Mouse (Mus musculus) hindbrain, embryonic 10.5 days (tissue): ENCODE data around the gene Cfap65. TPM values are rescaled to one million over a fixed set of nuclear protein-coding genes. Genes with fewer than 3 reads are reported as not detected.

Source experiments
- DNase-seq: peaks from one replicate; pipeline ENCODE4 v3.0.0-alpha.2; 2017; ENCODE audit warnings: low spot score
- H3K27ac ChIP-seq: fragments of 300-500 bp; sonication (generic); 2 replicates; pipeline ENCODE4 v1.5.1; 2016; ENCODE audit warnings: mild to moderate bottlenecking, moderate library complexity
- H3K27me3 ChIP-seq: fragments of 300-500 bp; sonication (generic); 2 replicates; pipeline ENCODE4 v1.6.1; 2016; ENCODE audit warnings: mild to moderate bottlenecking; ENCODE audit not compliant: poor library complexity, insufficient read depth, severe bottlenecking
- H3K36me3 ChIP-seq: fragments of 300-500 bp; sonication (generic); 2 replicates; pipeline ENCODE4 v1.6.1; 2016; ENCODE audit warnings: mild to moderate bottlenecking, moderate library complexity
- H3K4me1 ChIP-seq: fragments of 300-500 bp; sonication (generic); replicated peaks from 2 replicates; pipeline ENCODE4 v1.6.1; 2016; ENCODE audit warnings: mild to moderate bottlenecking
- H3K4me3 ChIP-seq: fragments of 300-500 bp; sonication (generic); 2 replicates; pipeline ENCODE4 v1.5.1; 2016; ENCODE audit warnings: mild to moderate bottlenecking, moderate library complexity
- H3K9me3 ChIP-seq: fragments of 300-500 bp; sonication (generic); 2 replicates; pipeline ENCODE4 v1.6.1; 2016; ENCODE audit warnings: mild to moderate bottlenecking, moderate library complexity
- WGBS: fragments of 180-500 bp; shearing (Covaris S2); methylation state at CpG from one replicate; pipeline ENCODE4 v1.1.7; 2016; 5-methylcytosine and 5-hydroxymethylcytosine counted together
- microRNA counts: library from miRNA; unstranded; fragments of <30 nt; microRNA quantifications from one replicate; lab custom pipeline; 2017
- polyA plus RNA-seq: library from polyadenylated mRNA; unstranded; fragments of >200 nt; fragmentation: Nextera tagmentation; extraction: Ambion mirVana; gene quantifications from 2 replicates; pipeline ENCODE4 v1.2.1, GENCODE M21; 2016

Gene Cfap65
- polyA plus RNA-seq, 1 experiment from 2014 or later: 1.7 TPM

- H3K27ac ChIP-seq: peak overlapping the region; percentile 94; the same call in 1 of the 2 replicates
- DNase-seq: peak; percentile 17
- H3K27me3 ChIP-seq: peaks cover 84% of the 10 kb centered on the region
- H3K4me3 ChIP-seq: peak overlapping the region; percentile 82
- H3K9me3 ChIP-seq: no peaks in the 10 kb centered on the region
- H3K4me1 ChIP-seq: peaks cover 77% of the 10 kb centered on the region
- WGBS: 2% methylated on average over 20 of the region's 20 CpGs
- no peaks in the 10 kb centered on the region for H3K36me3 ChIP-seq
Measured at GRCm38 (mm10) chr1:74857201-74857600, 78.2 kb downstream of the Cfap65 start.

GRCm38 (mm10) chr1:74856791-74857190 lies 78.6 kb downstream of the Cfap65 start:
- Histone ChIP-seq H3K27ac (peak overlapping the region; percentile 94), H3K4me3 (peak overlapping the region; percentile 82), H3K27me3 (peaks cover 88% of the 10 kb centered on the region), H3K9me3 (no peaks in the 10 kb centered on the region), H3K4me1 (peaks cover 82% of the 10 kb centered on the region), H3K36me3 (no peaks in the 10 kb centered on the region)
- under 1% methylated on average over 7 of the region's 7 CpGs for WGBS
- DNase-seq: peak; percentile 13

- H3K27me3 ChIP-seq: peaks cover 92% of the 10 kb centered on the region
- H3K9me3 ChIP-seq: no peaks in the 10 kb centered on the region
- 3% methylated on average over 11 of the region's 11 CpGs for WGBS
- H3K27ac ChIP-seq: peak overlapping the region; percentile 94
- DNase-seq: no peak
- H3K4me1 ChIP-seq: peaks cover 86% of the 10 kb centered on the region
- H3K36me3 ChIP-seq: no peaks in the 10 kb centered on the region
- peak overlapping the region; percentile 82 for H3K4me3 ChIP-seq
Measured at GRCm38 (mm10) chr1:74856439-74856720, 79.0 kb downstream of the Cfap65 start.

GRCm38 (mm10) chr1:74855651-74856438 lies 79.6 kb downstream of the Cfap65 start:
- Histone ChIP-seq H3K27me3 (peaks cover 97% of the 10 kb centered on the region), H3K27ac (peak overlapping the region; percentile 94), H3K4me1 (peaks cover 91% of the 10 kb centered on the region), H3K4me3 (peak overlapping the region; percentile 82), H3K36me3 (no peaks in the 10 kb centered on the region), H3K9me3 (no peaks in the 10 kb centered on the region)
- WGBS: under 1% methylated on average over 74 of the region's 74 CpGs
- DNase-seq: peak; percentile 57

GRCm38 (mm10) chr1:74855156-74855555 lies 80.2 kb downstream of the Cfap65 start:
- DNase-seq: no peak

GRCm38 (mm10) chr1:74854306-74855056 lies 80.9 kb downstream of the Cfap65 start, which contains the start of gene Cdk5r2:
TSS of gene Cdk5r2 (plus strand) at chr1:74854934.
- H3K9me3 ChIP-seq: no peaks in the 10 kb centered on the region
- H3K4me1 ChIP-seq: peaks cover 94% of the 10 kb centered on the region
- H3K36me3 ChIP-seq: no peaks in the 10 kb centered on the region
- H3K27ac ChIP-seq: peak within 1 kb of the TSS; percentile 94
- peak within 1 kb of the TSS; percentile 82 for H3K4me3 ChIP-seq
- 1% methylated on average over 39 of the region's 39 CpGs for WGBS
- peaks cover 95% of the 10 kb centered on the region for H3K27me3 ChIP-seq
- peak; percentile 90 for DNase-seq

More at GRCm38 (mm10) chr1:74855156-74855555, 80.2 kb downstream of the Cfap65 start:
- Histone ChIP-seq H3K27ac (peak overlapping the region; percentile 94), H3K9me3 (no peaks in the 10 kb centered on the region), H3K4me3 (peak overlapping the region; percentile 82), H3K27me3 (peaks cover 98% of the 10 kb centered on the region), H3K36me3 (no peaks in the 10 kb centered on the region), H3K4me1 (peaks cover 98% of the 10 kb centered on the region)
- WGBS: under 1% methylated on average over 48 of the region's 48 CpGs

MicroRNAs encoded within 50 kb of the gene (microRNA counts, 519-probe panel; counts per million panel counts)
- microRNA mmu-miR-375 (lab: Ali Mortazavi, UCI): 1,255 counts per million, percentile 77 among the panel's probes with 10 or more counts

Other genes with a start within 250 kb of the Cfap65 start
- gene Cyp27a1, start 222.0 kb downstream of the Cfap65 start, polyA plus RNA-seq: 7.4 and 8.4 TPM in 2 replicates
- 0.12 TPM in 1 of 2 replicates, not detected in the other for gene Prkag3, start 186.4 kb downstream of the Cfap65 start, polyA plus RNA-seq
- 15.5 and 18.2 TPM in 2 replicates for gene Wnt6, start 163.7 kb downstream of the Cfap65 start, polyA plus RNA-seq
- gene Wnt10a, start 144.1 kb downstream of the Cfap65 start, polyA plus RNA-seq: 0.87 and 1.6 TPM in 2 replicates
- gene Cdk5r2, start 80.7 kb downstream of the Cfap65 start, polyA plus RNA-seq: 0.96 and 2.6 TPM in 2 replicates
- 0.25 and 0.89 TPM in 2 replicates for gene Fev, start 50.2 kb downstream of the Cfap65 start, polyA plus RNA-seq
- gene Cryba2, start 42.5 kb downstream of the Cfap65 start, polyA plus RNA-seq: not detected in 2 replicates
- gene Ihh, start 16.1 kb upstream of the Cfap65 start, polyA plus RNA-seq: 0.12 TPM in 2 replicates
- gene Nhej1, start 189.6 kb upstream of the Cfap65 start, polyA plus RNA-seq: 14.1 and 14.7 TPM in 2 replicates
- gene Slc23a3, start 198.3 kb upstream of the Cfap65 start, polyA plus RNA-seq: not detected in 2 replicates
- 53.5 and 67.2 TPM in 2 replicates for gene Cnppd1, start 207.1 kb upstream of the Cfap65 start, polyA plus RNA-seq
- gene Retreg2, start 207.2 kb upstream of the Cfap65 start, polyA plus RNA-seq: 46.0 and 63.4 TPM in 2 replicates
- 38.0 and 43.8 TPM in 2 replicates for gene Zfand2b, start 233.0 kb upstream of the Cfap65 start, polyA plus RNA-seq
- 32.6 and 35.7 TPM in 2 replicates for gene Abcb6, start 244.8 kb upstream of the Cfap65 start, polyA plus RNA-seq